Comparison of ENCODE assay signal across 14 mouse cellular contexts in the genomic region with DNA sequence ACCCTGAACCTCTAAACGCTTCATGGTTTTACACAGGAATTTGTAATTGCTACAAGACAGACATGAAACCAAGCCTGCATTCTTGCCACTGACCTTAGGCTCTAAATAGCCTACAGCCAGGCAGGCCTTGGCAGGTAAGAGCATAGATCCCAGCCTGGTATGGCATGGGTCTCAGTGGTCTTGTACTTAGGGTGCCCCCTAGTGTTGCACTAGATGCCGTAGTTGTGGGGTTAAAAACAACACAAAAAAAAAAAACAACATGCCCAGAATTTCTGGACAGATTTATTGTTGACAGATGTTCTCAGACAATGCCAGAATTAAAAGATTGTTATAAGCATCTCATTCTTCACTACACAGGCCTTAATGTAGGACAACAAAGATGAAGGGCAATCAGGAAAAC. TPM values are rescaled to one million over a fixed set of nuclear protein-coding genes. Genes with fewer than 3 reads are reported as not detected.
DNase-seq lines count a peak whose midpoint lies in the region; ATAC-seq and TF ChIP-seq lines count a peak whose summit lies in the region.
"Had no signal": no experiment of that assay in that cellular context is flagged by ENCODE, and none has a peak within 500 bp of the region (broad histone marks: within the 10 kb centered on the region; RNA-seq: fewer than 3 reads in every experiment).

No protein-coding gene starts in this region.

- WGBS in kidney, postnatal 0 days: 55% methylated on average over 2 of the region's 2 CpGs
- WGBS in kidney, embryonic 16.5 days: 61% methylated on average over 2 of the region's 2 CpGs

- no peaks in the 10 kb centered on the region for H3K36me3 ChIP-seq in kidney, postnatal 0 days (ENCODE audit: insufficient read depth, low read length)
- H3K36me3 ChIP-seq in kidney, embryonic 16.5 days (ENCODE audit: insufficient read depth, low read length): no peaks in the 10 kb centered on the region
- no peaks in the 10 kb centered on the region for H3K36me3 ChIP-seq in ES-Bruce4 (ENCODE audit: control insufficient read depth, insufficient read depth, low read length, poor library complexity, severe bottlenecking)
- H3K36me3 ChIP-seq: hindbrain, embryonic 10.5 days had no signal

- TF ChIP-seq EP300 in ES-Bruce4 (IDR thresholded peaks at IDR 0.05; ENCODE audit: insufficient read depth, low read depth, low read length): no peak

- no peak overlapping the region for H3K9ac ChIP-seq in kidney, postnatal 0 days (ENCODE audit: low read depth, low read length)
- H3K9ac ChIP-seq in kidney, embryonic 16.5 days (replicated peaks; ENCODE audit: low read length): no peak overlapping the region
- no peak overlapping the region for H3K9ac ChIP-seq in ES-Bruce4 (ENCODE audit: low read depth, poor library complexity, severe bottlenecking)
- H3K9ac ChIP-seq: forebrain, postnatal 0 days had no signal

- peak; percentile 49 for TF ChIP-seq CTCF in kidney, postnatal 0 days (IDR thresholded peaks at IDR 0.05; ENCODE audit: low read depth)
- peak; percentile 32 for TF ChIP-seq CTCF in ES-Bruce4 (IDR thresholded peaks at IDR 0.05; ENCODE audit: low read depth, low read length)

- peak; percentile 3 for DNase-seq in kidney, postnatal 0 days (ENCODE audit: low spot score)
- DNase-seq in A20 (ENCODE audit: low read depth, low spot score): peak; percentile 24
- DNase-seq in embryo, embryonic 11 days: peak; percentile 24
- no peak for DNase-seq in frontal cortex, postnatal 14 days (ENCODE audit: low spot score in 2 of 2)
- no peak for DNase-seq in gastrocnemius, postnatal 14 days
- DNase-seq: adrenal gland, postnatal 36 days; cerebellum, adult 11-12 months; forebrain, postnatal 0 days; heart, adult 11 months had no signal

- no peak overlapping the region for H3K27ac ChIP-seq in kidney, postnatal 0 days
- H3K27ac ChIP-seq in kidney, embryonic 16.5 days (ENCODE audit: low read length): no peak overlapping the region
- H3K27ac ChIP-seq in ES-Bruce4 (ENCODE audit: insufficient read depth, low read length): no peak overlapping the region
- H3K27ac ChIP-seq: hindbrain, embryonic 10.5 days had no signal

- no peaks in the 10 kb centered on the region for H3K27me3 ChIP-seq in kidney, postnatal 0 days (ENCODE audit: insufficient read depth, low read length)
- no peaks in the 10 kb centered on the region for H3K27me3 ChIP-seq in kidney, embryonic 16.5 days (ENCODE audit: insufficient read depth, low read length)
- no peaks in the 10 kb centered on the region for H3K27me3 ChIP-seq in ES-Bruce4 (ENCODE audit: control insufficient read depth, insufficient read depth, low read length, poor library complexity, severe bottlenecking)

- ATAC-seq in kidney, postnatal 0 days (replicated peaks; ENCODE audit: low FRiP score, low read depth): no peak
- no peak for ATAC-seq in kidney, embryonic 16.5 days (ENCODE audit: low FRiP score, low TSS enrichment)
- ATAC-seq: forebrain, postnatal 0 days had no signal

- H3K9me3 ChIP-seq in kidney, postnatal 0 days (replicated peaks; ENCODE audit: low read length): no peaks in the 10 kb centered on the region
- H3K9me3 ChIP-seq in kidney, embryonic 16.5 days (ENCODE audit: low read length): no peaks in the 10 kb centered on the region
- no peaks in the 10 kb centered on the region for H3K9me3 ChIP-seq in ES-Bruce4 (replicated peaks; ENCODE audit: control insufficient read depth, insufficient read depth, low read length, poor library complexity, severe bottlenecking)
- H3K9me3 ChIP-seq: hindbrain, embryonic 10.5 days had no signal

- no peak overlapping the region for H3K4me3 ChIP-seq in kidney, postnatal 0 days (replicated peaks; ENCODE audit: low read depth, low read length)
- no peak overlapping the region for H3K4me3 ChIP-seq in kidney, embryonic 16.5 days (ENCODE audit: low read length)
- no peak overlapping the region for H3K4me3 ChIP-seq in ES-Bruce4 (ENCODE audit: low read depth, low read length)
- H3K4me3 ChIP-seq: hindbrain, embryonic 10.5 days had no signal

- H3K4me2 ChIP-seq in kidney, postnatal 0 days (ENCODE audit: low read length): no peak overlapping the region
- H3K4me2 ChIP-seq in kidney, embryonic 16.5 days (replicated peaks; ENCODE audit: low read depth, low read length): no peak overlapping the region

- H3K4me1 ChIP-seq in kidney, postnatal 0 days (replicated peaks; ENCODE audit: insufficient read depth, low read length): no peaks in the 10 kb centered on the region
- no peaks in the 10 kb centered on the region for H3K4me1 ChIP-seq in kidney, embryonic 16.5 days (ENCODE audit: insufficient read depth, low read length)
- H3K4me1 ChIP-seq in ES-Bruce4 (ENCODE audit: control insufficient read depth, insufficient read depth, low read length): no peaks in the 10 kb centered on the region
- H3K4me1 ChIP-seq: hindbrain, embryonic 10.5 days had no signal

- intact Hi-C loops in gastrocnemius, postnatal 14 days (cut with DNase I; ENCODE audit: low total_unique reads): no loop called here

- TF ChIP-seq POLR2A in ES-Bruce4 (IDR thresholded peaks at IDR 0.05; ENCODE audit: insufficient read depth, low read length): no peak

RNA-seq across cellular contexts. Expression of a gene that starts 12.0 kb away (rescaled TPM):
- polyA plus RNA-seq in kidney, postnatal 0 days (2015; fragmentation: Nextera tagmentation; extraction: Ambion mirVana): 0.64 and 0.68 TPM in 2 replicates
- 3.0 and 3.2 TPM in 2 replicates for polyA plus RNA-seq in kidney, embryonic 16.5 days (2015; fragmentation: Nextera tagmentation; extraction: Ambion mirVana)
- 0.72 and 0.76 TPM in 2 replicates for polyA plus RNA-seq in ES-Bruce4 (2011; ENCODE audit: insufficient read depth, insufficient read length, low read depth, missing spikeins)
- 1 to 10 TPM in 1 of 2 experiments, under 1 TPM in 1; 0.73 to 1.4 TPM for total RNA-seq in gastrocnemius, postnatal 14 days (2021)
- total RNA-seq: megakaryocyte progenitor cell, adult 5-6 weeks; neutrophil, adult 5-6 weeks had no signal

Comparison
In these comparisons a context has a peak if more than half of its experiments do, and no peak if none do; other contexts are left out.
1. DNase-seq: peak in kidney, postnatal 0 days (single experiment), A20 (single experiment) and embryo, embryonic 11 days (single experiment); none in frontal cortex, postnatal 14 days (0 of 2) and gastrocnemius, postnatal 14 days (single experiment).